Mouse (Mus musculus) gonadal fat pad, adult 2 months (tissue): Measurements from ENCODE around the gene Fam207a. TPM values are rescaled to one million over a fixed set of nuclear protein-coding genes. Genes with fewer than 3 reads are reported as not detected.
A peak's percentile ranks its signal among the peaks of the same experiment; 100 is the strongest.

Experiments
- DNase-seq: peaks from one replicate; pipeline ENCODE4 v3.0.0-alpha.2; 2012; ENCODE audit warnings: low read depth
- polyA plus RNA-seq: library from polyadenylated mRNA; depleted of rRNA; stranded (reverse); fragments of >200 nt; gene quantifications from 2 replicates; pipeline ENCODE4 v1.2.3, GENCODE M21; 2012

The Fam207a gene
- polyA plus RNA-seq, 1 experiment = 21.9 TPM

DNA sequence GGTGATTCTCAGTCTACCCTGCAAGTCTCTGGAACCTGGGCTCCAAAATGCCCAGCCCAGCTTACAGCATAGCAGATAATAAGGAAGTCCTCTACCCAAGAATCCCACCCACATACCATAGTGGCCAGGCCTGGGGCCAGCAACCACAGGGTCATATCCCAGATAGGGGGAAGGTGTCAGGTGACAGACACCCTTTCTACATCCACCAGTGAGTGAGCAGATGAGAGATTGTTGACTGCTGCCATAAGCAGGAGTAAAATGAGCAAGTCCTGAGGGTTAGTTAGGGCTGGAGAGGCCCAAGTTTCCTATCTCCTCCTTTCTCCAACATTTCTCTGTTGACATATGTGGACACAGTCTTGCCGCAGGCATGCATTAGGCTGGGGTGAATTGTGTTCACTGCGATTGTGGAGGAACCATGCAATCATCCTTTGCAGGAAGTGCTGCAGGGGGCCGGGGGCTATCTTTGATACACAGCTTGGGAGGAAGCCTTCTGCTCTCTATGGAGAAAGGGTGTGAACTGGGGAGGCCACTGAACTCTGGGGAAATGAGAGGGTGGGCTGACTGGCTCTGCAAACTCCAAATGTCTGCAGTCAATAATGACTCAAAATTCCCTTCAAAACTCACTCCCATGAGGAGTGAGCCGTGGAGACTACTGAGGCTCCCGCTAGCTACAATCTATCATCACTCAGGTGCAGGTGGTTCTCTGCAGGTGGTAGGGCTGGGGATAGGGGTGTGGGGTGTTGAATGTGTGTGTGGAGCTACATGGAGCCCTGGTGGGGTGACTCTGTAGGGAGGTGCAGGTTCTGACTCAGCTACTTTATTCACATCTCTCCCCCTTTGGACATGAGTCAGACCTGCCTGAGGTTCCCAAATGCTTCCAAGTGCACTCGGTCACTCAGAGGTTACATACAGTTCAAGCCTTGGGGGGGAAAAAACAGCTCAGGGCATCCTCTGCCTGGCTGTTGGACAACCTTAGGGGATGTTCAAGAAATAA, 15.7 kb upstream of the Fam207a start:
- no peak for DNase-seq

DNA sequence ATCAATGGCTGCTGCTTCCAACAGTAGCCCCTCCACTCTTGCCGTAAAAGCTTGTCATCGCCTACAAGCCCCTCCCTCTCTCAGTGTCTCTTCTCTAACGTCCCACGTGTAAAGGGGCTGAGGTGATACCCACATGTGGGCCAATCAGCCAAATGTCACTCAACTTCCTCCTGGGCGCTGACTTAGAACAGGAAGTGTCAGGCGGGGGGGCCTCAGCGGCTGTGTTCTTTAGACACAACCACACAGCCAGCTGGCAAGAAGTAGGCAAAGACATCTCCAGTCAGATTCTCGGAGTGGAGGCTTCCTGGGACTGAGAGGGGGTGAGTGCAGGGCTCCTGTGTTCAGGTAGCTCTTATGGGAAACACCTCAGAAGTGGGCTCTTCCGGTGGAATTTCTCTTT, 14.6 kb upstream of the Fam207a start, which contains the start of gene Itgb2:
TSS of gene Itgb2 (plus strand) at position 113 of the 400 bp plus-strand sequence.
- no peak for DNase-seq

DNA sequence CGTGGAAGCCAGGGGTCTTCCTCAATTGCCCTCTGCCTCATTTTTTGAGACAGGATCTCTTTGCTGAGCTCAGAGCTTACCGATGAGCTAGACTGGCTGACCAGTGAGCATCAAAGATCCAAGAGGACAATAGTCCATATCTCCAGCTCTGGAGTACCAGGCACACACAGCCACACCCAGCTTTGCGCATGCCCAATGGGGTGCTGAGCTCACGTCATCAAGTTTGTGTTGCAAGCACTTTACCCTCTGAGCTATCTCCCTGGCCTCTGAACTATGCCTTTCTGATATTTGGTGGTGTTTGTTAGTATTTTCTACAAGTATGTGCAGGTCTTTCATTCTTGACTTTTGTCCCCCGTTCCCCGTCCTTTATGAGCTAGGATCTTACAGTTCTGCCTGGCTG, 13.0 kb upstream of the Fam207a start:
- no peak for DNase-seq

DNA sequence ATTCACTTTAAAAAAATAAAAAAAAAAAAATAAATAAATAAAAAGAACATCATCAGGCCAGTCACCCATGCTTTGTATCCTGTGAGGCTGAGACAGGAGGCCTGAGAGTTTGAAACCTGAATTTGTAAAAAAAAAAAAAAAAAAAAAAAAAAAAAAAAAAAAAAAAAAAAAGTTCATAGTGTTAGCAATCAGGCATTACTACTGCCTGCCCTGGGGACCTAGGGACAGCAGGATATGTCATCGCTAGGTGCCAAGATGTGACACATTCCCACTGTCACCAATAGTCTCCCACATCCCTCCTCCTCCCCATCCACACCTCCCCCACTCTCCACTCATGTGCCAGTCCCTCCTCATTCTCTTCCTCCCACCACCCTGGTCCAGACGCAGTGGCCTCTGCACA, 10.9 kb upstream of the Fam207a start:
- DNase-seq = no peak

DNA sequence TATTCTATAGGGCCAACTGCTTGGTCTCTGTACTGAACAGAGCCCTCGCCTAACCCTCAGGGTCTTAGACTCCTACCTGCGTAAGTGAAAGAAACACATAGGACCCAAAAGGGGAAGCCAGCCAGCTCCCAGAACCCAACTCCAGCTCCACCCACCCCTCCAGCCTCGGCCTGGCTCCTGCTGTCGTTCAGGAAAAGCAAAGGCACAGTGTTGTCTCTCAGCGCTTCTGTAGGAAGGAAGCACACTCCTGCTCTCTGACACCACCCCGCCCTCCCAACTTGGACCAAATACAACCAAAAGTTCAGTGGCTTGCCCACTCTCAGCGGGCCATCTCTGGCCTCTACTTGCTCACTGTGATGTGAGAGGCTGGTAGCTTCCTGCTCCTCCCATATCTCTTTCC, 7.7 kb upstream of the Fam207a start:
- DNase-seq = no peak

DNA sequence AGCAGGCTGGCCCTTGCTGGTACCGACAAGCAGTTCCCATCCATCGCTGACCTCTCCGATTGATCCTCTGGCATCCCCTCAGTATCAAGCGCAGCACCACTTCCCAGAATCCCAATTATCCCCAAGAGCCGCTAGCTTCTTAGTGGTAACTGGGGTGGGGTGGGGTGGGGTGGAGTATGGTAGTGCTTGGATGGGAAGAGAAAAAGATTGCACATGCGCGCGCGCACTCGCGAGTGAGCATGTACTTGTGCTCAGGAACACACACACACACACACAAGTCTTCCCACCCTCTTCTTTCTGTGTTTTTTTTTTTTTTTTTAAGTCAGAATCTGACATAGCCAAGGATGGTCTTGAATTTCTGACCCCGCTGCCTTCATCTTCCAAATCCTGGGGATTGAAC, 7.2 kb upstream of the Fam207a start:
- no peak for DNase-seq

DNA sequence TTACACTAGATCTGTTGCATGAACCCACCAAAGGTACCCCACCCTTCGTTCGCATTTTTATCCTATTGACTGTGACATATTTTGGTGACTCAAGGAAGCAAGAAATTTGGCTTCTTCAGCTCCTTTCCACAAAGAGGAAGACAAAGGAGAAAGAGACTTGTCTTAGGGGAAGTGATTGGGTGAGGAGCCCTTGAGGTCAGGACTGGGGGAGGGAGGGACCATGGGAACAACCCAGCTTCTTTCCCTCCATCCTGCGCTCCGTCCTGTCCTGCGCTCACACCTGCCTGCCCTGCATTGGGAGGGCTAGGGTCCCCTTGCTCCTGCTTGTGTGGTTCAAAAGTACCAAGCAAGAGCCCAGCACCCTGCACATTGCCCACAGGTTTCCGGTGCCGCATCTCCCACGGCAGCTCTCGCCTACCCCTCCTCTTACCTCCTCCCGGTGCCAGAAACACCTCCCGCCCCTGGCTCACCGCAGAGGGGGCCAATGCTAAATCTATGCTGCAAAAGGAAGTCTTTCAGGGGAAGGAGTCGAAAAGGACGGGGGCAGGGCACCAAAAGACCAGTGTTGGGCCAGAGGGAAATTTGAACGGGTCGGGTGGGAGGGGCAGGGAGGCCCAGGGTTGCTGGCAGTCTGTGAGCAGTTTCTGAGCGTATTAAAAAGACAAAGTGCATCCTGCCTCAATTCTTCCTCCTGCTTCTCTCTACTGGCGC, 6.6 kb upstream of the Fam207a start:
- DNase-seq = no peak

DNA sequence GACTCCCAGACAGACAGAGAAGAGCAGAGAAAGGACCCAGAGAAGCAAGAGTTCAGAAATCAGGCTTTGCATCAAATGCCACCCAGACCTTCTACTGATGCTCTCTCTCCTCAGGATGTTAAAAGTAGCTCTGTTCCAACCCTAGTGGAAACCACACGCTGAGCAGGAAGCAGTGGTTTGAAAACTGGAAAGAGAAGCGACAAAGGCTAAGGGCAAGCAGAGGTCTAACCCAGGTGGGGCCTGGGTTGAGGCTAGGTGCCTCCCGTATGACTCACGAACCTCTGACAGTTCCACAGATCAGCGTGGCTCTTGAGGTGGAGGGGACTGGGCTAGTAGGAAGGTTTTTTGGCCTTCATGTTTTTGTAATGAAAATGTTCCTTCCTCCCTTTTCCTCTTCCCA, 4.9 kb upstream of the Fam207a start:
- no peak for DNase-seq

DNA sequence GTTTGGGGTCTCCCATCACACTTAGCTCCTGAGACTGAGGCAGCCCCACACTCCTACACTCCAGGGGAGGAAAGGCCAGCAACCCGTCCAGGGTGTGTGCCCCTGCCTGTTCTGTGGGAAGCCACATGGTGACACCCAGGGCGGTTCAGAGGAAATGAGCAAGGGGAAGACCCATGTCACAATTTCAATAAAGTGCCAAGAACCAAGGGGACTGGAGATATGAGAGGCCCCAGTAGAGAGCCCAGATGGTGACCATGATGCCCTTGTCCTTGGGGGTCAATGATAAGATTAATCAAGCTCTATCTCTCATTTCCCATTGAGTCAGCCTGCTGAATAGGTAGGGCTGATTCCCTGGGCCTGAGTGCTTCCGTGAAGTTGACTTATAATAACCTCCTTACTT, 3.6 kb upstream of the Fam207a start:
- DNase-seq = no peak

DNA sequence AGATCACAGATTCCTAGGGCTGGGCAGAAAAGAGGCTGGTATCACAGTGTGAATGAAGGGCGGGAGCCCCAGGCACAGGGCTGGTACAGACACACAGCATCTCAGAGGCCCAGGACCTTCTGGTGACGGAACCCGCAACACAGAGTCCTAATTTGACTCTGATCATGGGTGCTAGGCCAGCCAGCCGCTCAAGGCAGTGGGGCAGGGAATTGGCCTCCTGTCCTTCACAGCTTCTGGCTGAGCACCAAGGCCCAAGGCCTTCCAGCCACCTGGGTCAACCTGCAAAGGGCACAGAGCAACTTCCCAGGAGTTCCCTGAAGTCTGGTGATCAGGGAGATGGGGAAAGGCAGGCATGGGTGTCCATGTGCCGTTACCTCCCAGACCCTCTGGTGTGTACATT, 2.2 kb upstream of the Fam207a start:
- no peak for DNase-seq

DNA sequence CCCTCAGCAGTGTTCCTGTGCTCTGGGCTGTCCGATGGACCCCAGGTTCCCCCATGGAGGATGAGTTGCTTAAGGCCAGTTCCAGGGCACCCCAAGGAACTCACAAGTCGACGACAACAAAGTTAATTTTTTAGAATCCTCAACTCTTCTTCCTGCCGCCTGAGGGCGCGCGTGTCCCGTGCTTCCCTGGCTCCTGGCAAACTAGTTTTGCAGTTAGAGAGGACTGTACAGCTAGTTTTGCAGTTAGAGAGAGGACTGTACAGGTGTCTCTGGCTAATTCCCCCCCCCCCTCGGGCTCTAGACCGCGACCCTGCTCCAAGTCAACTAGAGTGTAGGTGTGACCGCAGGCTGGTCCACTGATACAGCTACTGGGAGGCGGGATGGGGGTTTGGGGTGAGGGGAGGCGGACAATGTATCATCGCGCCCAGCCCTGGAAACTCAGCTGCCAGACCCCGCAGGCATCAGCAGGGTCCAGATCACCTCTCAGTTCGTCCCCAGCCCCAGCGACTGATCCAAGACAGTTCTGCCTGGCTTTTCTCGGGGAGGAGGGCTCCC, 1.6 kb upstream of the Fam207a start:
- no peak for DNase-seq

DNA sequence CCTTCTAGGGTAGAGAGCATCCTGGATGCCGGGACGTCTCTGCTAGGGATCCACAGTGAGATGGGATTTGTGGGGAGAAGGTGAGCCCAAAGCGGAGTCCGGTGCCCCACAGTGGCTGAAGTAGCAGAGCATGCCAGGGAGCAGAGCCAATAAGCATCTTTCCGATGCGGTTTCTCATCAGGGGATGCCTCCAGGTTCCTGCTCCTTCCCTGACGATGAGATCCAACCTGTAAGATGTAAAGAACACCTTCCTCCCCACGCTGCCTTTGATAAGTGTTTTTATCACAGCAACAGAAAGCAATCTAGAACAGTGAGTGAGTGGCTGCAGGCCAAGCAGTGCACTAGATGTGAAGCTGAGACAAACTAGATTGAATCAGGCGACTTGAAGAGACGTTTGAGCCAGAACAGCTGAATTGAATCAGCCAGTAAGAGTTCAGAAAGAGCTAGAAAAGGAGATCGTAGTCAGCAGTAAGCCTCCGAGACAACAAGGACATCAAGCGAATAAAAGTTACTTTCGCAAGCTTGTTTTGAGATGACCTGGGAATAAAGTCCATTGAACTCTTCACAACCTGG, 880 bp upstream of the Fam207a start:
- DNase-seq = no peak

DNA sequence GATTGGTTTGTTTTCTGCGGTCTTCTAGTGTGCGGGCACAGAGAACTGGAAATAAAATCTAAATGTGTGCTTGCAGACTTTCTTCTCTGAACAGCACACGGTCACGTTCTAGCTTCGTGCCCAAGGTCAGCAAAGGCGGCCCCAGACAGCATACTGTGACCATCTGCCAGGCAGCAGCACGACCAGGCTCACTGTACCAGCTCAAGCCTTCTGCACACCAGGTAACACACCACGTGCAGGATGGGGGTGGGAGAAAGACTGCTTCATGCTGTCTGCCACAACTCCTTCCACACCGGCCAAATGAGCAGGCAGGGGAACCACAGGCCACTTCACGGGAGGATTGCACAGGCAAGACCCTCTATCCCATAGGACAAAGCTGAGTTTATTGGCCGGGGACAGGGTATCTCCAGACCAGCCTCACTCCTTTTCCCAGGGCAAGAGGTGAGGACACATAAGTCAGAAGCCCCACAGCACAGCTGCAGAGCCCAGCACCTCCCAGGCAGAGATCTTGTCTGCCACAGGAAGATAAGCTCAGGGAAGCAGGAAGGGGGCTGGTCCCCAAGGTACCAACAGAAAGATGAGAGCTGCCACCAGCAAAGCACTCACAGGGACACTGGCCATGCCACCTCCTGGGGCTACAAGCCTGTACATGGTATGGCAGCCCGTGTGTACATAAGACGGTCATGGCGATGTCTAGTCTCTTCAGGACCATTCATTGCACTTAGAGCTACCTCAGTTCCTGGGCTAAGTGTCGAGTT, 5.2 kb downstream of the Fam207a start:
- DNase-seq = no peak

DNA sequence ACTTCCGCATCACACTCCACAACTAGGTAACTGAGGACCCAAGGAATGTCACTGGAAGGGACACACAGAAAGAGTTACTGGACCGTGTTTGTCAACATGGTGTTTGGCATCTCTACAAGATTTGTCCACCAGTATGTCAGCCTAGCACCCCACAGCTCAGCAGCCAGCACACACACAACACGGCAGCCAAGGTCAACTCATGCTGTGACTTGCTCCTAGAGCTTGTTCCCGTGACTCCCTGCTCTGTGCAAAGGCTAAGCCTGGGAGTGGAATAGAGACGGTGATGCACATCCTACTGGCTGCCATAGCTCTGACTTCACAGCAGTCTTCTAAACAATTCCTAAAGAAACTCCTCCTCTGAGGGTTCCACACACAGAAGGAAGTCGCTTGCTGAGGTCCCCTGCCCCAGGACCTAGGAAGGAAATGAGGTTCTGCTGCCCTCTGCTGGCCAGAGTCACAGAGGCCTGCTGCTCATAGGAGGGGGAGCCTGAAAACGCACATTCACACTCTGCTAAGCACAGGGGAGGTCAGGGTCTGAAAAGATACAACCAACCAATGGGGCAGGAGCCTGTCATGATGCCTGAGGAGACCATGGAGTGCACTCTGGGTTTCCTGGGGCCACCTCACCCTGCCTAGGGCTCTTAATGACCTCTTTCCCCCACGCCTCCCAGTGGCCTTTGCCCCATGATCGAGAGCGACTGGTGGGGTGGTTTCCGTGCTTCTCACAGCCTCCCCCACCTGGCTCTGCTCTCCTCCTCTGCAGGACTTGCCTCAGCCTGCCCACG, 6.0 kb downstream of the Fam207a start:
- DNase-seq = peak; percentile 51

DNA sequence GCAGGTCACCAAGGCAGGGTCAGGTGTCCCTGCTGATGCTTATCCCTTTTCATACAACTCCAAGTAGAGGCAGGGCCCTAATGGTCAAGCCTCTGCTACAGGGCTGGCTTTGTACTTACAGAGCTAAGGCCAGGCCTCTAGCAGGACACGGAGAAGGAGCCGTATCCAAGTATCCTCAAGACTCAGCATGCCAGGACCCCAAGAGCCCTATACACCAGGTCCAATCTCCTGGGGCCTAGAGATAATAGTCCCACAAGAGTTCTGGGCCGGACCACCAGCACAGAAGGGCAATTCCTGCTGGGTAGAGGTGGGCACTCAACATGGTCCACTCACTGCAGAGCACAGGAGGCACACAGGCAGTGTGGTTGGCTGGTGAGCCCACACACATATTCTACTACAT, 6.8 kb downstream of the Fam207a start:
- no peak for DNase-seq

DNA sequence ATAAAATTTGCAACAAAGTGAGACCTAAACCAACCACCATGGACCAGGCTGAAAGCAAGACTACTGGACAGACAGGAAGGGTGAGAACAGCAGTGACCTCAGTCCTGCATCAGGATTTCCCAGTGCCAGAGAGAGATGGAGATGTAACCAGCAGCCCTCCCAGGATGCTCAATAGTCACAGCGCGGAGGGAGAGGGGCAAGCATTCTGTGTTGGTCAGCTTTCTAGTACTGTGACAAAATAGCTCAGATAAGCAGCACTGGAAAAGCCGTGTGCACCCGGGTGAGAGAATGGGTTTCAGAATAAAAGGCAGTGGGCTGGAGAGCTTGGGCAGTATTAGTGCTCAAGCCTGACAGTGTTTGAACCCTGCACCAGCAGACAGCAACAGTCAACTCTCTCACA, 7.8 kb downstream of the Fam207a start:
- DNase-seq = no peak

DNA sequence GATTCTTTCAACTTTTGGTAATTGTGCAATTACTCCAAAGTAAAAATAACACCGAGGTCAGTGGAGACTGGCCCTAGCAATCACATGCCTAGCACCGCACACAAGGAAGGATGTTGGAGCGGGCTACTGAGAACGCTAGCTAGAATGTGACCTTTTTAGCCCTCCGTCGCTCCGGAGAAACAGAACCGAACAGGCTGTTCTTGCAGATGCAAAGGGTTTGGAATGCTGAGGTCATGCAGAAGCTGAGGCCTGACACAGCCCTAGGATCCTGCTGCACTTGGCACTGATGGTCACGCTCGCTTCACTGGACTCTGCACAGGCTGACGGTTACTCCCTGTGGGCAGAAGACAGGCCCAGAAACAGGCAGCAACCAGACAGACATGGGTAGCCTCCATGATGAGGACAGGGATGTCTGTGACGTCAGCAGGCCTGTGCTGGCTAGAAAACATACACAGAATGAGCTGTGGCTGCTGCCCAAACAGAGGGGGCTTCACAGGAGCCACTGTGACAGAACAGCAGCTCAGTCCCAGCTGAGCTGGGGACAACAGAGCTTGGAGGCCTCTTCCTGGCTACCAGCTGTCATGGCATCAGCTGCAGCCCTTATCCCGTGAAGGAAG, 8.5 kb downstream of the Fam207a start:
- DNase-seq = no peak

DNA sequence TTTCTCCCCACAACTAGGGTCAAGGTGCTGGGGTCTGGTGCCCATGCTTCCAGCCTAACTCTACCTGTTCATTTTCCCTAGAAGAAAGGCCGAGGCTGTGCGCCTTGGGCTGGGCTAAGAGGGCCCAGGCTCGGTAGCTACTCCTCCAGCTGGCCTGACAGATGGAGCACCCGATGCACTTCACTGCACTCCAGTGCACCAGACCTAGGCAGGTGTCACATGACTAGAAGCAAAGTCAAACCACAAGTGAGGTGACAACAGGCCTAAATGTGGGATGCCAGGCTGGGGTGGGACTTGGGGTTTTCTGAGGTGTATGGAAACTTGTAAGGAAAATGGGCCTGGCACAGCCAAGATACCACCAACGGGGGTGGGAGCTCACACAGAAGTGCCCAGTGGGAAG, 9.1 kb downstream of the Fam207a start:
- no peak for DNase-seq

DNA sequence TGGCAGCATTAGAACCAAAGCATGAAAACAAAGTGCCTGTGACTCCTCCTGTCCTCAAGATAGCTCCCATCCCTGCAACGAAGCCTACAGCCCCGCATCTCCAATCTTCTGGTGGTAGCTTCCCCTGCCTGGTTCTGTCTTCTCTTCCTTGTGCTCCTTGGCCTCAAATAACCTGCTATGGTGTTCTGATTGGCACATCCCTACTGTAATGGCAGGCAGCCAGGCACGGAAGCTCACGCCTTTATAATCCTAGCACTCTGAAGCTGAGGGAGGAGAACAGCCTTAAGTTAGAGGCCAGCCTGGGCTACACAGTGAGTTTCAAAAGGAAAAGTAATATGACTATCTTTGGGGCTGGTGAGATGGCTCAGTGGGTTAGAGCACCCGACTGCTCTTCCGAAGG, 11.4 kb downstream of the Fam207a start:
- peak; percentile 27 for DNase-seq
